Mouse (Mus musculus) testis, adult 2 months (tissue): ENCODE data around the gene Cacna1c.

Source experiments
- CTCF ChIP-seq: fragments of 200-500 bp; IDR thresholded peaks from 2 replicates; pipeline ENCODE4 v1.5.1; 2012; ENCODE audit warnings: low read depth, mild to moderate bottlenecking, inconsistent platforms, low read length, moderate library complexity; ENCODE audit not compliant: control insufficient read depth, insufficient read depth, insufficient replicate concordance
- POLR2A ChIP-seq: fragments of 200-500 bp; IDR thresholded peaks from 2 replicates; pipeline ENCODE4 v1.6.1; 2012; ENCODE audit warnings: low read depth, mild to moderate bottlenecking, inconsistent platforms, low read length, moderate library complexity; ENCODE audit not compliant: control insufficient read depth

- TF ChIP-seq CTCF = no peak
- no peak for TF ChIP-seq POLR2A
Measured at GRCm38 (mm10) chr6:118795716-118796115, 400.5 kb downstream of the Cacna1c start.
